Mouse (Mus musculus): ENCODE data around the gene Cela2a. TPM values are rescaled to one million over a fixed set of nuclear protein-coding genes. Genes with fewer than 3 reads are reported as not detected.

The Cela2a gene
- total RNA-seq, 2 experiments from 2014 or later: not detected

DNA sequence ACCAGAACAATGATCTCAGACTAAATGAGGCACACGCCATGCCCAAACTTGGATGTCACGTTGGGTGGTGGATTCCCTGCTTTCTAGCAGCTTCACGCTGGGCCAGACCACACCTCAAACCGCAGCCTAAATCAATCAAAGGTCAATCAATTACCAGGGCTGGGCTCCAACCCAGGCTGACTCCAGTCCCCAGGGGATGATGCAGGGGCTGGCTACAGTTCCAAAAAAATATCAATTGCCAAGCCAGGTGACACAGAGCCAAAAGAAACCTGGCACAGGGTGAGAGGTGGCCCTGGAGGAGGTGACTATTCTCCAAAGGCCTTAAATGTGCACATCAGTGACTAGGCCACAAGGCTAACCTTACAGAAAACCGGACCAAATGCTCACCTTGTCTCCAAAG lies 39.6 kb upstream of the Cela2a start:
- DNase-seq (ENCODE audit: low spot score in 2 of 2): no peak
- no peak overlapping the region for H3K4me3 ChIP-seq
- no peak overlapping the region; the same call in 1 of the 2 replicates for H3K27ac ChIP-seq
- no peak for TF ChIP-seq CTCF (conservative IDR thresholded peaks at IDR 0.05)

DNA sequence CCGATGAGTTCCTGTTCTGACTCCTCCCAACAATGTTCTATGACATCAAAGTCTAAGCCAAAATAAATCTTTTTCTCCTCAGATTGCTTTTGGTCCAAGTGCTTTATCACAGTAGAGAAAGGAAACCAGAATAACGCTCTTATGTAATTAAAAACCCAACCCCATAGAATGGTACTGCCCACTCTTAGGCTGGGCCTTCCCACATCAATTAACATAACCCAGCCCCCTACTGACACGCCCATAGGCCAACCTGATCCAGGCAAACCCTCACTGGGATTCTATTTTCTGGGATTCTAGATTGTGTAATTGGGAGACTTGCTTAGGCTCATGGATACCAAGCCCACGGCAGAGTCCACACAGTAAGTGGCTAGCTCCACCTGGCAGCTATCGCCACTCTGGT lies 39.0 kb upstream of the Cela2a start:
- DNase-seq (ENCODE audit: low spot score in 2 of 2): no peak
- TF ChIP-seq CTCF (conservative IDR thresholded peaks at IDR 0.05): no peak
- Histone ChIP-seq H3K4me3 (no peak overlapping the region), H3K27ac (no peak overlapping the region; the same call in 1 of the 2 replicates)

- Histone ChIP-seq H3K4me3 (no peak overlapping the region), H3K27ac (no peak overlapping the region)
- TF ChIP-seq CTCF (conservative IDR thresholded peaks at IDR 0.05): no peak
- DNase-seq (ENCODE audit: low spot score in 2 of 2): no peak
These were observed 38.5 kb upstream of the Cela2a start for GRCm38 (mm10) chr4:141864506-141864905.

DNA sequence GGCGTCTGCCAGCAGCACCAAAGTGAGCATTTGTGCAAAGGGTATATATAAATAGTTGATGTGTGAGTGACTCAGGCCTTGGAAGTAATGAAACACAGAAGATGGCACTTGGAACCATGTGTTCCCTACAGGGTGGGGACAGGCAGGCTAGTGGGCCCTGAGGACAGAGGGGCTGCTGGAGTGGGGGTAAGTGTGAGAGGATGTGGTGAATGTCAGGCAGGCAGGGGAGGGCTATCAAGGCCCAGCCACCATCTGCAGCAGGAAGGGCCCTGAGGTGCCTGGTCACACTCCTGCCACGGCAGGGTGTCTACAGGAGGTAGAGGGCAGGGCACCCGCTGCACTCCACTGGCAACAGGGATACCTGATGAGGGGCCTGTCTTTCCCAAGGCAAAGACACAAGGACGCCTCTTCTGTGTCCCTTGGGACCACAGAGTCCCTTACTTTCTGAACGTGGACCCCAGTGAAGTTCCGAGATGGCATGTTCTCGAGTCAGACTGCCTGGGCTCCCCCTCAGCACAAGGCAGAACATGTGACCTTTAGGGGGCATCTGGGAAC lies 37.8 kb upstream of the Cela2a start:
- H3K27ac ChIP-seq: peak overlapping the region; percentile 23; the same call in 1 of the 2 replicates
- H3K4me3 ChIP-seq: no peak overlapping the region
- no peak for DNase-seq (ENCODE audit: low spot score in 2 of 2)
- no peak for TF ChIP-seq CTCF (conservative IDR thresholded peaks at IDR 0.05)

DNA sequence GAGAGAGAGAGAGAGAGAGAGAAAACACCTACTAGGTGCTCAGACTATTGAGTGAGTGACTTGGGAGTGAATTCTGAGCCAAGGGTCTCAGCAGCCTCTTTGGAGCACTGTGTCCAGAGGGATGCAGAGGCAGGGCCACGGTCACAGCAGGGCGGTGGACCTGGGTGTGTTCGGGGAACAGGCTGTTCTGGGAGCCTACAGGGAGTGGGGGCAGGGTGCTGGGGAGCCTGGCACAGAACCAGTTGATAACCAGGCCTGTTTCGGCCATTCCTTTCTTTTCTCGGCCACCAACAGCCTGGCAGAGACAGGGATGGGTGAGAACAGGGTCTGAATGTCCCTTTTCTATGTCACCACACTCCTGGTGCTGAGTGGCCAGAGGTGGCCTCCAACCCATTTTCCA lies 36.9 kb upstream of the Cela2a start:
- no peak for DNase-seq (ENCODE audit: low spot score in 2 of 2)
- Histone ChIP-seq H3K4me3 (no peak overlapping the region), H3K27ac (peak overlapping the region; percentile 23; the same call in 1 of the 2 replicates)
- no peak for TF ChIP-seq CTCF (conservative IDR thresholded peaks at IDR 0.05)

- no peak for TF ChIP-seq CTCF (conservative IDR thresholded peaks at IDR 0.05)
- DNase-seq (ENCODE audit: low spot score in 2 of 2): no peak
- Histone ChIP-seq H3K27ac (no peak overlapping the region), H3K4me3 (no peak overlapping the region)
These were observed 35.8 kb upstream of the Cela2a start for GRCm38 (mm10) chr4:141861591-141862295.

- no peak overlapping the region for H3K27ac ChIP-seq
- no peak for TF ChIP-seq CTCF (conservative IDR thresholded peaks at IDR 0.05)
- H3K4me3 ChIP-seq: no peak overlapping the region
- peak in 1 of 2 experiments; percentile 9 for DNase-seq (ENCODE audit: low spot score in 2 of 2)
These were observed 34.4 kb upstream of the Cela2a start for GRCm38 (mm10) chr4:141860246-141860841.

GRCm38 (mm10) chr4:141859351-141859750 lies 33.4 kb upstream of the Cela2a start:
- H3K27ac ChIP-seq: no peak overlapping the region
- TF ChIP-seq CTCF (conservative IDR thresholded peaks at IDR 0.05): no peak
- DNase-seq (ENCODE audit: low spot score in 2 of 2): peak in 1 of 2 experiments; percentile 8
- no peak overlapping the region for H3K4me3 ChIP-seq

- DNase-seq (ENCODE audit: low spot score in 2 of 2): peak in 1 of 2 experiments; percentile 10
- peak overlapping the region; percentile 51 for H3K27ac ChIP-seq
- no peak overlapping the region for H3K4me3 ChIP-seq
- no peak for TF ChIP-seq CTCF (conservative IDR thresholded peaks at IDR 0.05)
These were observed 32.5 kb upstream of the Cela2a start for GRCm38 (mm10) chr4:141858501-141858900.

DNA sequence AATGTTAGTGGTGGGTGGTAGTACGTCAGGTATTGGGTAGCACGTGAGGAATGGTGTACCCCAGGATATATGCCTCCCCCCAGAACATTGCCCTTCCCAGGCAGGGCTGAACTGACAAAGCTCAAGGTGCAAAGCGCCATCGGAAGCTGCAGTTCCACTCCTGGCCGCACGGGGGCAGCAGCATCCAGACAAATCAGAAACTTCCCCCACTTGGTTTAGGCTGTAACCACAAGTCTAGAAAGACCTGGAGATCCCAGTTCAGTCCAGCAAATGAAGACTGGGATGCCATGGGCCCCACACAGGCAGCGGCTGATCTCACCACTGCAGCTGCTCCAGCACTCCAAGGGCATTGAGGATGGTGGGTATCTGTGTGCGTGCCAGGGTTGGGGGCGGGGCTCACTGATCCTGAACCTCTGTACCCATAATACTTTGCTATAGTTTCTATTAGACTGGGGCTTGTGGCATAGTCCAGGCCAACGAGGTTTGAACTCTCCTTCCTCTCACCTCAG lies 31.5 kb upstream of the Cela2a start:
- H3K27ac ChIP-seq: peak overlapping the region; percentile 51
- no peak overlapping the region for H3K4me3 ChIP-seq
- DNase-seq (ENCODE audit: low spot score in 2 of 2): peak; percentile 79 to 92
- TF ChIP-seq CTCF (conservative IDR thresholded peaks at IDR 0.05): peak; percentile 99

DNA sequence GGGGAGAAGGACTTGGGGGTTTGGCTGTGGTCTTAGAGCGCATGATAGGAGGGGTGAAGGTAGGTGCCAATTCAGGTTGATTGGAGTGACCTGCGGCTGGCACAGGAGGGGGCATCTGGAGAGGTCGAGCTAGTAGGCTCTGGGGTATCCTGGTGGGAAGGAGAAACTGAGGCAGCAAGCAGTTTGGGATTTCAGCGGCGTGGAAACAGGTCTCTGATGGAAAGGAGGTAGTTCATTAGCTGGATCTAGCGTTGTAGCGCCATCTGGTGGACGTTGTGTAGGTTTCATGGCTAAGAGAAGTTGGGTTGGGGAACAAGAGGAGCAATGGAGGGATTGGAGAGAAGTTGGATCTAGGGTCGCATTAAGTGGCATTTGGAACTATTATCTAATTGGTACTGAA lies 27.5 kb upstream of the Cela2a start:
- peak; percentile 86 for TF ChIP-seq CTCF (conservative IDR thresholded peaks at IDR 0.05)
- DNase-seq (ENCODE audit: low spot score in 2 of 2): peak in 1 of 2 experiments; percentile 75
- no peak overlapping the region for H3K4me3 ChIP-seq
- no peak overlapping the region for H3K27ac ChIP-seq

GRCm38 (mm10) chr4:141845999-141846398 lies 20.0 kb upstream of the Cela2a start, which contains the start of gene Ctrc:
Gene Ctrc, minus strand, starts transcription at chr4:141846359.
- Histone ChIP-seq H3K4me3 (no peak within 1 kb of the TSS), H3K27ac (no peak within 1 kb of the TSS)
- TF ChIP-seq CTCF (conservative IDR thresholded peaks at IDR 0.05): no peak
- no peak for DNase-seq (ENCODE audit: low spot score in 2 of 2)

DNA sequence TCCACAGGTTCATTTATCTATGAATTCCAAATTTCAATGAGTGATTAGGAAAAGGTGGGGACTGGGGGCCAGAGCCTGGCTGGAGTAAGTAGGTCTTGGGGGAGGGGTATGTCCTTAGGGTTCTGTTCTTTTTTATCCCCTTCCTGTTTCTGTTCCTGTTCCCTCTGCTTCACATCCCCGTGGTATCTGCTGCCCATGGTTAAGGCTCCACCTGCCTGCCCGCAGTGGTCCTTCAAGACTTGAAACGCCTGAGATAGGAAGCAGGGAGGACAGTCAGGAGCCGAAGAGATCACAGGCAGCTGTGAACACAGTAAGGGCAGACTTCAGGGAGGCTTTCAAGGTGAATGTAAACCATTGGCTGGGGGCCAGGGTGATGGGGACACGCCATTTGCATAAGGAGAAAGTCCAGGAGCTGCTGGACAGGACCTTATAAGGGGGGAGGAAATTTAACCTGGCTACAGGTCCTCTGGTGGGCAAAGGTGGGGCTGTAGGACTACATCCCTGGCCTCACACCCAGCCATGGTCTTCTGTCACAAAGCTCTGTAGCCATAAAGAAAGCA lies 8.7 kb upstream of the Cela2a start:
- Histone ChIP-seq H3K4me3 (no peak overlapping the region), H3K27ac (no peak overlapping the region)
- no peak for DNase-seq (ENCODE audit: low spot score in 2 of 2)
- TF ChIP-seq CTCF (conservative IDR thresholded peaks at IDR 0.05): no peak

Measured in layer of hippocampus, adult 2 months (tissue).